Mouse (Mus musculus) hindbrain, embryonic 10.5 days (tissue): ENCODE measurements at regions not wholly inside any gene's neighbourhood (a gene's known extent, or its start where the extent isn't known, plus 50 kb on each side); places are given as distances from the start of the nearest gene placed in this dataset.

ENCODE experiments used
- DNase-seq: peaks from one replicate; pipeline ENCODE4 v3.0.0-alpha.2; 2017; ENCODE audit warnings: low spot score
- H3K27ac ChIP-seq: fragments of 300-500 bp; sonication (generic); 2 replicates; pipeline ENCODE4 v1.5.1; 2016; ENCODE audit warnings: mild to moderate bottlenecking, moderate library complexity
- H3K27me3 ChIP-seq: fragments of 300-500 bp; sonication (generic); 2 replicates; pipeline ENCODE4 v1.6.1; 2016; ENCODE audit warnings: mild to moderate bottlenecking; ENCODE audit not compliant: poor library complexity, insufficient read depth, severe bottlenecking
- H3K36me3 ChIP-seq: fragments of 300-500 bp; sonication (generic); 2 replicates; pipeline ENCODE4 v1.6.1; 2016; ENCODE audit warnings: mild to moderate bottlenecking, moderate library complexity
- H3K4me1 ChIP-seq: fragments of 300-500 bp; sonication (generic); replicated peaks from 2 replicates; pipeline ENCODE4 v1.6.1; 2016; ENCODE audit warnings: mild to moderate bottlenecking
- H3K4me3 ChIP-seq: fragments of 300-500 bp; sonication (generic); 2 replicates; pipeline ENCODE4 v1.5.1; 2016; ENCODE audit warnings: mild to moderate bottlenecking, moderate library complexity
- H3K9me3 ChIP-seq: fragments of 300-500 bp; sonication (generic); 2 replicates; pipeline ENCODE4 v1.6.1; 2016; ENCODE audit warnings: mild to moderate bottlenecking, moderate library complexity
- WGBS: fragments of 180-500 bp; shearing (Covaris S2); methylation state at CpG from one replicate; pipeline ENCODE4 v1.1.7; 2016; 5-methylcytosine and 5-hydroxymethylcytosine counted together

- H3K4me1 ChIP-seq, result no peaks in the 10 kb centered on the region
- no peak overlapping the region for H3K27ac ChIP-seq
- no peaks in the 10 kb centered on the region for H3K9me3 ChIP-seq
- 91% methylated on average over 4 of the region's 4 CpGs for WGBS
- H3K27me3 ChIP-seq, result no peaks in the 10 kb centered on the region
- H3K4me3 ChIP-seq, result no peak overlapping the region
- H3K36me3 ChIP-seq, result no peaks in the 10 kb centered on the region
- DNase-seq, result no peak
Measured at GRCm38 (mm10) chr1:177573781-177574180, 131.6 kb downstream of the Zbtb18 start.

DNA sequence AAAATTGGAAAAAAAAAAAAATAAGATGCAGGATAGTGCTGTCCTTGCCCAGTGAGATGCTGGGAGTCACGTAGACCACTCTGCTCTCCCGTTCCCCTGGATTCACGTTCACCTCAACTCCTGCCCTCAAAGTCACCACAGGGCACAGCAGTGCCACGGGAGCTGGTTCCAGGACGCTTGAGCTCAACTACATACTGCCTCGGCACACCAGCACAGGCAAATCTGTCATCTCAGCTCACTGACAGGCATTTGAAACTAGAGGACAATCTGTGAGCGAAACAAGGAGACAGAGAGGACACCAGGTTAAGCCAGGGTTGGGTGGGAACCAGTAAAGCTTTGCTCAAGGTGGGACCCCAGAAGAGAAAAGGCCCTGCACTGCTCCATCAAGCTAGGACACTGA is 132.2 kb downstream of the Zbtb18 start:
- no peak overlapping the region for H3K27ac ChIP-seq
- DNase-seq, result no peak
- H3K36me3 ChIP-seq, result no peaks in the 10 kb centered on the region
- no peak overlapping the region for H3K4me3 ChIP-seq
- WGBS, result 86% methylated on average over 7 of the region's 7 CpGs
- H3K4me1 ChIP-seq, result no peaks in the 10 kb centered on the region
- H3K9me3 ChIP-seq, result no peaks in the 10 kb centered on the region
- H3K27me3 ChIP-seq, result no peaks in the 10 kb centered on the region

DNA sequence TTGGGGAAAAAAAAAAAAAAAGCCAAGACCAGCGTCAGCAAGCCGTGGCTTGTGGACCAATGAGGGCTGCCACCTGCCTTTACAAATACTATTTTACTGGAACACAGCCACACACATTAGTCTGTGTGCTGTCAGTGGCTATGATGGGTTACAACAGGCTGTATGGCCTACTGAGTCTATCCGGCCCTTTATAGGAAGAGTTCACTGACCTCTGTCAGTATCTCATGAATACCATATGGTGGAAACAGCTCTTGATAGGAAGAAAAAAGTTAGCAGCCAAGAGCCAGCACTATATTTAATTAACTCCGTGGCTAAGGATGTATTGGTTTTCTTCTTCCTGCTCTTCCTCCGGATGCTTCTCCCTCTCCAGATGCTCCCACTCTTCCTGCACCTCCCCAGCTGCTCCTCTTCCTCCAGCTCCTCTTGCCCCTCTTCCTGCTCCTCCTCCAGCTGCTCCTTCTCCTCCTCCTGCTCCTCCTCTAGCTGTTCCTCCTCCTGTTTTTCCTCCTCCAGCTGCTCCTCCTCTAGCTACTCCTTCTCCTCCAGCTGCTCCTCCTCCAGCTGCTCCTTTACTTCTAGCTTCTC is 142.2 kb downstream of the Zbtb18 start:
- whole genome bisulfite sequencing, result 62% methylated on average over 5 of the region's 5 CpGs
- H3K4me3 ChIP-seq, result no peak overlapping the region
- no peaks in the 10 kb centered on the region for H3K36me3 ChIP-seq
- H3K27ac ChIP-seq, result peak overlapping the region; percentile 45; the same call in 1 of the 2 replicates
- H3K4me1 ChIP-seq, result peaks cover 9% of the 10 kb centered on the region; the same call in 1 of the 2 replicates
- no peak for DNase-seq
- H3K27me3 ChIP-seq, result no peaks in the 10 kb centered on the region
- peaks cover 17% of the 10 kb centered on the region for H3K9me3 ChIP-seq

GRCm38 (mm10) chr1:177585320-177585719 is 143.2 kb downstream of the Zbtb18 start:
- Histone ChIP-seq H3K4me1 (peaks cover 9% of the 10 kb centered on the region; the same call in 1 of the 2 replicates), H3K9me3 (peaks cover 17% of the 10 kb centered on the region), H3K36me3 (no peaks in the 10 kb centered on the region), H3K4me3 (no peak overlapping the region), H3K27ac (no peak overlapping the region), H3K27me3 (no peaks in the 10 kb centered on the region)
- DNase-seq, result peak; percentile 4
- WGBS, result 77% methylated on average over 2 of the region's 2 CpGs

- Histone ChIP-seq H3K27ac (no peak overlapping the region), H3K4me3 (no peak overlapping the region), H3K4me1 (peaks cover 7% of the 10 kb centered on the region; the same call in 1 of the 2 replicates), H3K36me3 (no peaks in the 10 kb centered on the region), H3K27me3 (no peaks in the 10 kb centered on the region), H3K9me3 (no peaks in the 10 kb centered on the region)
- WGBS, result 84% methylated on average over 7 of the region's 7 CpGs
- no peak for DNase-seq
Measured at GRCm38 (mm10) chr1:177589034-177589433, 140.6 kb upstream of the 1700016C15Rik start.

- no peak overlapping the region for H3K4me3 ChIP-seq
- 89% methylated on average over 4 of the region's 4 CpGs for WGBS
- no peak for DNase-seq
- no peak overlapping the region for H3K27ac ChIP-seq
- no peaks in the 10 kb centered on the region for H3K9me3 ChIP-seq
- H3K27me3 ChIP-seq, result no peaks in the 10 kb centered on the region
- H3K36me3 ChIP-seq, result no peaks in the 10 kb centered on the region
- 0 out of 2 replicates have a peak, but pooled peaks cover under 1% of the 10 kb centered on the region for H3K4me1 ChIP-seq
Measured at GRCm38 (mm10) chr1:177589656-177590055, 140.0 kb upstream of the 1700016C15Rik start.

DNA sequence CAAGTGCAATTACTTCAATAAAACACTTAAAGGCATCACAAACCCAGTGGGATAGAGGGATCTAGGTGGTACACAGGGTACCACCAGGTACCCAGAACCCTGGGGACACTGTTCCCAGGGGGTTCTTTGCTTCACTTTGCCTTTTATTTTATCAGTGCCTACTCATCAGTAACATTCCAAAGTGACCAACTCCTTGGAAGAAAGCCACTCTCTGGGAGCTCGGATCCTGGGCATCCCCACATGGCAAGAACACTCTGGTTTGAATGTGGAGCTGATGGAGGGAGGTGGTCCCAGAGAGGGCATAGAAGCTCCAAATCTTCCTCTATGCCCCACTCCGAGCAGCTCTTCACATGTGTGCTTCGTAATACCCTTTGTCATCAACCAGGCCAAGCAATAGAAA is 137.9 kb upstream of the 1700016C15Rik start:
- Histone ChIP-seq H3K27me3 (no peaks in the 10 kb centered on the region), H3K36me3 (no peaks in the 10 kb centered on the region), H3K27ac (no peak overlapping the region), H3K4me3 (no peak overlapping the region), H3K4me1 (no peaks in the 10 kb centered on the region), H3K9me3 (no peaks in the 10 kb centered on the region)
- DNase-seq, result no peak
- WGBS, result 93% methylated on average over 3 of the region's 3 CpGs

DNA sequence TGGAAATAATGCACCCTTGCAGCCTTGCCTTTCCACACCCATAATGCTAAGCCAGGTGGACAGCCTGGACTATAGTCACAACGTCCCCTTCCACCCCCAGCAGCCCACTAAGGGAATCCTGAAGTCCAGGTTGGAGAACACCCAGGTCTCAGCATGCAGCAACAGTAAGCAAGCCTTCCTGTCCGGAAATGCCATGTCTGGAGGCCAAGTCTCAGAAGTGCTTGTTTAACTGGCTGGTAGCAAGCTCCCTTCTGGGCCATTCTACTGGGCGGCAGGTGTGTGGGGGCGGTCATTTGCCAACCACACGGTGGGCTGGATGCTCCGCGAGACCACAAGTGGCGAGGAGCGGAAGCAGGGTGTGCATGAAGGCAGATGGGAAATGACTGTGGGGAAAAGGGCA is 137.3 kb upstream of the 1700016C15Rik start:
- Histone ChIP-seq H3K27ac (no peak overlapping the region), H3K9me3 (no peaks in the 10 kb centered on the region), H3K4me3 (no peak overlapping the region), H3K36me3 (no peaks in the 10 kb centered on the region), H3K27me3 (no peaks in the 10 kb centered on the region), H3K4me1 (no peaks in the 10 kb centered on the region)
- DNase-seq, result no peak
- 91% methylated on average over 9 of the region's 9 CpGs for WGBS

GRCm38 (mm10) chr1:177594341-177594740 is 135.3 kb upstream of the 1700016C15Rik start:
- Histone ChIP-seq H3K36me3 (no peaks in the 10 kb centered on the region), H3K4me1 (no peaks in the 10 kb centered on the region), H3K4me3 (no peak overlapping the region), H3K27me3 (no peaks in the 10 kb centered on the region), H3K9me3 (no peaks in the 10 kb centered on the region), H3K27ac (no peak overlapping the region)
- DNase-seq, result no peak
- WGBS, result 86% methylated on average over 13 of the region's 13 CpGs

GRCm38 (mm10) chr1:177595326-177595914 is 134.2 kb upstream of the 1700016C15Rik start:
- no peaks in the 10 kb centered on the region for H3K4me1 ChIP-seq
- no peak overlapping the region for H3K27ac ChIP-seq
- H3K9me3 ChIP-seq, result no peaks in the 10 kb centered on the region
- no peaks in the 10 kb centered on the region for H3K27me3 ChIP-seq
- no peaks in the 10 kb centered on the region for H3K36me3 ChIP-seq
- H3K4me3 ChIP-seq, result no peak overlapping the region
- 82% methylated on average over 7 of the region's 7 CpGs for WGBS
- no peak for DNase-seq

- no peaks in the 10 kb centered on the region for H3K9me3 ChIP-seq
- H3K27me3 ChIP-seq, result no peaks in the 10 kb centered on the region
- no peaks in the 10 kb centered on the region for H3K4me1 ChIP-seq
- H3K27ac ChIP-seq, result no peak overlapping the region
- H3K4me3 ChIP-seq, result no peak overlapping the region
- H3K36me3 ChIP-seq, result no peaks in the 10 kb centered on the region
- DNase-seq, result no peak
- 81% methylated on average over 4 of the region's 4 CpGs for WGBS
Measured at GRCm38 (mm10) chr1:177597036-177597435, 132.6 kb upstream of the 1700016C15Rik start.

DNA sequence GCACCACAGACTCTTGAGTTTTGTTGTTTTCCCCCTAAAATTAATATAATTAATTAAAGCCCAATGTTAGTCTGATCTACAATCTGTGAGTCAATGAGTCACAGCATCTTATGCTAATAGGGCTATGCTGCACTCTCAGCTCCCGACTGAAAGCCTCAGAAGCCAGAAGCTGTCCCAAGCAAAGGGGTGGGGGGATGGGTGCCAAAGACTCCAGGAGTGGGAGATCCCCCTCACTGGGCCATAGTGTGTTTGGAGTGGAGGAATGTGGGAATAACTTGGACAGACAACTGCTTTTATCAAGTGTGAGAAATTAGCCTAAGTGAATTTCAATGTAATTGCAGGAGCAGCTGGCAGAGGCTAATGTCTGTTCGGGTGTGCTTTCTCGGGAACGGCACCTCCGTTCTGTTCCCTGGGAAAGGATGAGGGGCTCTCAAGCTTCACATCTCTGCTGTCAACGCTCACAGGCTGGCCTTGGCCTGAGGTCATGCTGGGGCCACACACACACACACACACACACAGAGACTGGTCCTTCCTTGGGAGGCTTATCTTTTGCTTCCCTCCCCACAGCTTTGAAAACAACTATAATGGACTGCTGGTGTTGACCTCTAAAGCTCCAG is 124.2 kb upstream of the 1700016C15Rik start:
- peak; percentile 54 for DNase-seq
- peak overlapping the region; percentile 67 for H3K27ac ChIP-seq
- no peak overlapping the region for H3K4me3 ChIP-seq
- no peaks in the 10 kb centered on the region for H3K36me3 ChIP-seq
- WGBS, result 31% methylated on average over 6 of the region's 6 CpGs
- H3K4me1 ChIP-seq, result peaks cover 23% of the 10 kb centered on the region
- H3K27me3 ChIP-seq, result 0 out of 2 replicates have a peak, but pooled peaks cover 2% of the 10 kb centered on the region
- H3K9me3 ChIP-seq, result no peaks in the 10 kb centered on the region

DNA sequence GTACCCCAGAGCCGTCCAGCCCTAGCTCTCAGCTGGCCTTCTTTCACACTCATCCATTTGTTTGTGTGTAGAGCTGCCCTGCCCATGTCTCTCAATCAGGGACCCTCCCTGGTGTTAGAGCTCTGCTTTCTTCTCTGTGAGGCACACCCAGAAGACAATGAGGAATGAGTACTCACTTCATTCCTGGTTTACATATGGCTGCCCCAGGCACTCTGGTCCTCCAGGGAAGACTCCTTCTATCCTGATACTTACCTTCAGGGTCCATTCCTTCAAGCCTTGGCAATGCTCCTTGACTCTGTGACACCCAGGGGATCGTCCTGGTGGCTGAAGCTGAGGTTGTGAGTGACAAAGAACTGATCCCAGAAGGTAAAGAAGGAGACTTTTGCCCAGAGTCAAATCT is 122.0 kb upstream of the 1700016C15Rik start:
- peaks cover 33% of the 10 kb centered on the region for H3K4me1 ChIP-seq
- no peaks in the 10 kb centered on the region for H3K9me3 ChIP-seq
- no peak for DNase-seq
- WGBS, result 78% methylated on average over 2 of the region's 2 CpGs
- no peaks in the 10 kb centered on the region for H3K36me3 ChIP-seq
- H3K27me3 ChIP-seq, result 0 out of 2 replicates have a peak, but pooled peaks cover 2% of the 10 kb centered on the region
- no peak overlapping the region for H3K4me3 ChIP-seq
- H3K27ac ChIP-seq, result no peak overlapping the region
